Mouse (Mus musculus): ENCODE measurements at regions not wholly inside any gene's neighbourhood (a gene's known extent, or its start where the extent isn't known, plus 50 kb on each side); places are given as distances from the start of the nearest gene placed in this dataset.

GRCm38 (mm10) chr3:41177124-41177523 is 94.3 kb upstream of the Pgrmc2 start:
- no peak for DNase-seq (ENCODE audit: low read depth)

- DNase-seq (ENCODE audit: low read depth), result no peak
Measured at GRCm38 (mm10) chr3:41175356-41175755, 92.5 kb upstream of the Pgrmc2 start.

GRCm38 (mm10) chr3:41173561-41173960 is 90.7 kb upstream of the Pgrmc2 start:
- DNase-seq (ENCODE audit: low read depth), result no peak

GRCm38 (mm10) chr3:41172306-41173215 is 89.7 kb upstream of the Pgrmc2 start:
- no peak for DNase-seq (ENCODE audit: low read depth)

GRCm38 (mm10) chr3:41171772-41172171 is 88.9 kb upstream of the Pgrmc2 start:
- DNase-seq (ENCODE audit: low read depth), result no peak

GRCm38 (mm10) chr3:41171310-41171709 is 88.5 kb upstream of the Pgrmc2 start:
- no peak for DNase-seq (ENCODE audit: low read depth)

- DNase-seq (ENCODE audit: low read depth), result no peak
Measured at GRCm38 (mm10) chr3:41170566-41170965, 87.7 kb upstream of the Pgrmc2 start.

GRCm38 (mm10) chr3:41169430-41169829 is 86.6 kb upstream of the Pgrmc2 start:
- no peak for DNase-seq (ENCODE audit: low read depth)

- DNase-seq (ENCODE audit: low read depth), result peak; percentile 41
Measured at GRCm38 (mm10) chr3:41168181-41168967, 85.5 kb upstream of the Pgrmc2 start.

GRCm38 (mm10) chr3:41167476-41167875 is 84.6 kb upstream of the Pgrmc2 start:
- no peak for DNase-seq (ENCODE audit: low read depth)

GRCm38 (mm10) chr3:41164736-41165135 is 81.9 kb upstream of the Pgrmc2 start:
- DNase-seq (ENCODE audit: low read depth), result no peak

GRCm38 (mm10) chr3:41163767-41164166 is 80.9 kb upstream of the Pgrmc2 start:
- no peak for DNase-seq (ENCODE audit: low read depth)

GRCm38 (mm10) chr3:41162514-41162913 is 79.7 kb upstream of the Pgrmc2 start:
- DNase-seq (ENCODE audit: low read depth), result no peak

GRCm38 (mm10) chr3:41160648-41161047 is 77.8 kb upstream of the Pgrmc2 start:
- no peak for DNase-seq (ENCODE audit: low read depth)

- DNase-seq (ENCODE audit: low read depth), result no peak
Measured at GRCm38 (mm10) chr3:41158314-41158973, 75.6 kb upstream of the Pgrmc2 start.

- DNase-seq (ENCODE audit: low read depth), result no peak
Measured at GRCm38 (mm10) chr3:41157428-41157827, 74.6 kb upstream of the Pgrmc2 start.

GRCm38 (mm10) chr3:41156562-41156961 is 73.7 kb upstream of the Pgrmc2 start:
- DNase-seq (ENCODE audit: low read depth), result no peak

- no peak for DNase-seq (ENCODE audit: low read depth)
Measured at GRCm38 (mm10) chr3:41155132-41155760, 72.4 kb upstream of the Pgrmc2 start.

- DNase-seq (ENCODE audit: low read depth), result no peak
Measured at GRCm38 (mm10) chr3:41154402-41154801, 71.6 kb upstream of the Pgrmc2 start.

- DNase-seq (ENCODE audit: low read depth), result no peak
Measured at GRCm38 (mm10) chr3:41151989-41152388, 69.1 kb upstream of the Pgrmc2 start.

- no peak for DNase-seq (ENCODE audit: low read depth)
Measured at GRCm38 (mm10) chr3:41140391-41140790, 57.5 kb upstream of the Pgrmc2 start.

- DNase-seq (ENCODE audit: low read depth), result no peak
Measured at GRCm38 (mm10) chr3:41137931-41138330, 55.1 kb upstream of the Pgrmc2 start.
